Mouse (Mus musculus) kidney, adult 11 months (tissue): ENCODE measurements around the gene Arhgap31.
"Not testable (repeated sequence)": the region's sequence is repeated elsewhere in the genome, so short reads cannot be mapped to it uniquely, and the experiment has no call there.

Experiments
- DNase-seq: peaks from one replicate; pipeline ENCODE4 v3.0.0; 2022

Gene Arhgap31

DNA sequence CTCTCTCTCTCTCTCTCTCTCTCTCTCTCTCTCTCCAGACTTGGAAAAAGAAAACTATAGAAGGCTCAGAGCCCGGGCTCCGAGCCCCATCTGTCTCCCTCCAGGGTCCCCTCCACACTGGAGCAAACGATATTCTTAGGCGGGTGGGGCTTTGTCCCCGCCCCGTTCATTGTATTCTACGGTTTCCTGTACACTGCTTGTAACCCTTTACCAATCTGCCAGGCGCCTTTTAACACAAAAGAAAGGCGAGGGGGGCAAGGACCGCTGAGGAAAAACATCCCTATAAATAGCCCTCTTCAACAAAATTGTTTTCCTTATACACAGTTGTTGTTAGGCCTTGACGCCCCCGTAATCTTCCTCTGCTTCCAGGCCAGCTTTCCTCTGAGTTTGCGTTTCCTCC, 11.9 kb upstream of the Arhgap31 start:
- DNase-seq: peak; percentile 52

- no peak for DNase-seq
Observed at GRCm38 (mm10) chr16:38724256-38724655, 11.2 kb upstream of the Arhgap31 start.

GRCm38 (mm10) chr16:38721377-38721776, 8.3 kb upstream of the Arhgap31 start:
- no peak for DNase-seq

GRCm38 (mm10) chr16:38714259-38714526, 1.1 kb upstream of the Arhgap31 start:
- DNase-seq: not testable (repeated sequence)

DNA sequence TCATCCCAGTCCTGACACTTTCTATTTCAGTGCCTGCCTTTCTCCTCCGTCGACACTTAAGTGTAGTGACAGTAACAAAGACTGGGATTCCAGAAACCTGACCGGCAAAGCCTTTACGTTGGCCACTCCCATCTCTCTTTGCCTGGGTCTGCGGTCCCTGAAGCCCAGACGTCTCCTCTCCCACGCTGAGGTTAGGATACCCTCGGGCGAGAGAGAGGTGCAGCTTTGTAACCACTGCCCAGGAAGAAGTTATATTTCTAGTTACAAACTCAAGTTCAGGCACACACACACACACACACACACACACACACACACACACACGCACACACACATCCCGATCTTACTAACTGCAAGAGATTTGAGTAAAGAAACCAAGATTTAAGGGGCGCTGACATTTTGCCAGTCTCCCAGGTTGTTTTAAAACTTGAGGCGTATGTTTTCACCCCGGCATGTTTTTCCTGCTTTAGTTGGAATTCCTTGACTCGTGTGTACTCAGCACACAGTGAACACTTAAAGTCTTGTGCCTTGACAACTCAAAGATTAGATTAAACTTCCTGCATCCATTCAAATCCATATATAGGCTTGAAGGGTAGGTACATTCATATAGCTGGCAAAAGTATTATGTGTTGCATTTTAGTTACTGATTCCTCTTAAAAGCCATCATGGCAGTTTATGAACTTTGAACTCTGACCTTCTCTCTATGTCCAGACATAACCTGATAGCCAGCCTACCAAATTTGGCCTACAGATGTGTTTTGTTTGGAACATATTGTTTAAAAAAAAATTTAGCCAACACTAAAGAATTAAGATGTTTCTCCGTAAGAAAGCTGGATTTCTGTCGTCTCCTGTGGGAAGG, 557 bp upstream of the Arhgap31 start:
- no peak for DNase-seq

DNA sequence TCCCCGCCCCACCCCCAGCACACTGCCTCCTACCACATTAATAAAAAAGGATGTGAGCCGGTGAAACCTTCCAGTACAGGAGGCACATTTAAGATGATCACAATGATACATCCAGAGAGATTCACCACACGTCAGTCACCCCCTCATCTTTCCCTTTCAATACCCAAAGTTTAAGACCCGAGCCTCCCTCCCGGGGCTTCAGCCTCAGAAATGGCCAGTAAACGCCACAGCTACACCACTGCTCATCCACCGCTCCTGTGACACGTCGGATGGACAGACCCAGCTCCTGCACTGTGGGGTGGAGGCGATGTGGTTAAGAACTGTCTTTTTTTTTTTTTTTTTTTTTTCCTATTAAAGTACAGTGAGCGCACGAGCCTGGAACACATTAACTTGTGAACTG, 969 bp downstream of the Arhgap31 start:
- no peak for DNase-seq

GRCm38 (mm10) chr16:38711245-38711644, 1.8 kb downstream of the Arhgap31 start:
- no peak for DNase-seq

GRCm38 (mm10) chr16:38708962-38709520, 4.0 kb downstream of the Arhgap31 start:
- DNase-seq: no peak

GRCm38 (mm10) chr16:38706782-38707181, 6.3 kb downstream of the Arhgap31 start:
- DNase-seq: no peak

DNA sequence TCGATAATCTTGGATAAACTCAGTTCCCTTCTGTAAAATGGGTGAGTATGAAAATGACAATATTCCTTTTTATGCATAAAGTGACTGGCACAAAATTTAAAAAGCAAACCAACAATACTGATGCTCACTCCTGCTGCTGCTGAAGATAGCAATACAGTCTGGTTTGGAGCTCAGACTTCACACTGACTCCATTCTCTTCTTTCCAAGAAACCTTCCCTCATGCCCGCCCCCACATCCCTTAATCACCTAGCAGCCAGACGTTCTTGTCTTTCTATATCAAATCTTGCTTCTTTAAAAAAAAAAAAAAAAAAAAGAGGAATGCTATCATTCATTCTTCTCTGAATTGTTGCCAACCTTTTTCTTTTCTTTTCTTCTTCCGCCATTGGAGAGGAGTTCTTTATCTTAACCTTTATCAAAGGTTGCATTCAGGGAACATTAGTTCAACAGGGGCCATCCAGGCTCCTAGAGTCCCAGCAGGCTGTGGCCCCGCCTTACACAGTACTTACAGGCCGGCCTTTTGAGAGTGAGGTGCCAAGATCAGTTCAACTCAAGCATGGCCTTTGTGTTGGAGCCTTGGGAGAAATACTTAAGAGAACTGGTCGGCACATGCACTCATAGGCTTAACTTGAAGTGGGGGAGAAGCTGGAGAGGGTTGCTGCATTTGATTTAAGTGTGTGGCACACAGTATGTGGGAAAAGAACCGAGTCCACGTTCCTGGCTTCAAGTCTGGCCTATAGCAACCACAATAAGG, 7.4 kb downstream of the Arhgap31 start:
- no peak for DNase-seq

DNA sequence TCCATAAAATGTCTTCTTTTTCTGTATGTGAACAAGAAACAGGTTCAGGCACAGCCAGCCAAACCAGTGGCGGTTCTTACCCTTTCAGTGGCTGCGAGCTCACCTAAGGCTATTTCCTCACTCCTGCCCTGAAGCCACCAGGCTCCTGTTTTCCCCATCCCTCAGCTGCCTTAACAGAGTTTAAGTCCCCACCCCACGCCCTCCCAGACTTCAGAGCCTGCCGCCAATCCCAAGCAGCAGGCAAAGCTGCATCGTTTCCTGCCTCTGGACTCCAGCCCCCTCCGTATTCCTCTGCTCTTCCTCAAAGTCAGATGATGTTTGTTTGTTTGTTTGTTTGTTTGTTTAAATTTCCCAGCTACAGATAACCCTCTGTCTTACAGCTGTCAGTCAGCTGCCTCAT, 9.6 kb downstream of the Arhgap31 start:
- no peak for DNase-seq

DNA sequence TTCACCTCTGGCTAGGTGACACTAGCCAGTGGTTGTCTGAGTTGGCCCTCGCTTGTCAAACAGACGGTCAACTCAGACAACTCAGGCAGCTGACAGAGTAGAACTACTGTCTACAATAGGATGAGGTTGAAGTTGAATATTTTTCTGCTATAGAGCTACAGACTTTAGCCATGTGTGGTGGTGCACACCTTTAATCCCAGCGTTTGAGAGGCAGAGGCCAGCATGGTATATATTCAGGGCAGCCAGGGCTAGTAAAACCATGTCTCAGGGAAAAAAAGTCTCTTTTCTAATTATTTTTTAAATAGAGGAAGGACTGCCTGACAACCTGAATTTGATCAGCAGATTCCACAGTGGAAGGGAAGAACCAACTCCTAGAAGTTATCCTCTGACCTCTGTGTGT, 10.8 kb downstream of the Arhgap31 start:
- DNase-seq: no peak

DNA sequence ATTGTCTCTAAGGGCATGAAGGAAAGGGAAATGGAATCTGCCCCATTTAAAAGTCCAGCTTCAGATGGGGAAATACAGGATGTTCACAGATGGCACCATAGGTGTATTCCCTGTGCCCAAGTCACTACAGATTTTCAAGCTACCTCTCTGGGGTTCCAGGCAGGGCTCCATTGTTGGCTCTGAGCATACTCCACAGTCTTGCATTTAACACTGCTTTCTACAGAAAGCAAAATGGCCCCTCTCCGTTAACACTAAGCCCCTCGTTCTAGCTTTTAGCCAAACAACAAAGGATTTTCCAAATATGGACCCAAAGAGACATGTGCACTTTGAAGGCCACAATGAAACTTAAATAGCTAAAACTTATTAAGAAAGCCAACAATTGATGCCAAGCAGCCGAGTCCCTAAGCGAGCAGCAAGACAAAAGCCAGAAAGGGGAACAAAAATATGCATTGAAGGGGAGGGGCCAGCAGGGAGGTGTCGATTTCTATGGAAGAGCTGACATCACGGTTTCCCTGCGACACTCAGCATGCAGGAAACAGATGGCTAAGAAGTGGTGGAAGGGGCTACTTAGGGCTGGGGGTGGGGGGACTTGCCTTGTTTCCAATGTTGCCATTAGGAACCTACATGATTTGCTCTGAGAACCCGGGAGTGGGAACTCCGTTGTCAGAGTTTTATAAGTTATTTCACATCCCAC, 11.4 kb downstream of the Arhgap31 start:
- DNase-seq: no peak

DNA sequence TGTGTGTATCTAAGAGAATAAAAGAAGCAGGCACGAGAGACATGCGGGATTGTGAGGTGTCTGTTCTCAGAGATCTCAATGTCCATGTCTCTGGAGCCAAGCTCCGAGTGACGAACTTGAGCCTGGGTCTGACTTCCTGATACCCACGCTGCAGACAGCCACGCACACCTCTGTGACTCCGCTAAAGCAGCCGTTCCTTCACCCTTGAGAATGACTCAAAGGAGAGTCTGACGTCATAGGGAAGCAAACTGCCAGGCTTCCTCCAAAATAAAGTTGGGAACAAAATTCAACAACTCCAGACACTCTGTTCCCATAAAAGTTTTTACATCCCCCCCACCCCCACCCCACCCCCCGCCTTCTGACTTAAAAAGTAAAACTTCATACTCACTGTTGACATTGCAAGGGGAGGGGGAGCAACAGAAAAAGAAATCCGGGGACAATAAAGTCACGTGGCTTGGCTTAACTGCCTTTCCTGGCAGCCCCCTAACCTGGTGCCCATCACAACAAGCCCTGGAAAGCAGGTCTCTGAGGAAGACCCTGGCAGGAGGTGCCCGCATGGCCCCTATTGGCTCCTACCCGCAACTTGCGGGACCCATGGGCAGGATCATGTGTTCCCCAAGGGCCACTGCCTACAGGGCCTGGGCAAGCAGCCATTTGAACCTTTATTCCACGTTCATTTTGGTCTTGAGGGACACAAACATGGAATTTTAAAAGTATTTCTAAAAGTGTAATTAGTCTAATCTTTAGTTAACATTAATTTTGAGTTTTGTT, 12.5 kb downstream of the Arhgap31 start:
- no peak for DNase-seq

DNA sequence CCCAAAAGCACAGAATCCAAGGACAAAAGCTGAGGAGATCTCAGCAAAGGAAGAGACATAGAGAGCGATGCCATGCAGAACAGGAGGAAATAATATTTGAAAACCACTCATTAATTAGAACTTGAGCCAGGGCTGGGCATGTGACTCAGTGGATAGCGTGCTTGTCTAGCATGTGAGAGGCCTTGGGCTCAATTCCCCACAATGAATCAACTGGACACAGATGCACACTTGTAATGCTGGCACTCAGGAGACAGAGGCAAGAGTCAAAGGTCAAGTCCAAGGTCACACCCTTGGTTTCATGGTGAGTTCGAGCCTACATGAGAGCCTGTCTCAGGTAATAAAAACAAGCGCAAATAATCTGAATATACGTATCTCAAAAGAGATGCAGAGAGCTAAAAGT, 15.5 kb downstream of the Arhgap31 start:
- no peak for DNase-seq

DNA sequence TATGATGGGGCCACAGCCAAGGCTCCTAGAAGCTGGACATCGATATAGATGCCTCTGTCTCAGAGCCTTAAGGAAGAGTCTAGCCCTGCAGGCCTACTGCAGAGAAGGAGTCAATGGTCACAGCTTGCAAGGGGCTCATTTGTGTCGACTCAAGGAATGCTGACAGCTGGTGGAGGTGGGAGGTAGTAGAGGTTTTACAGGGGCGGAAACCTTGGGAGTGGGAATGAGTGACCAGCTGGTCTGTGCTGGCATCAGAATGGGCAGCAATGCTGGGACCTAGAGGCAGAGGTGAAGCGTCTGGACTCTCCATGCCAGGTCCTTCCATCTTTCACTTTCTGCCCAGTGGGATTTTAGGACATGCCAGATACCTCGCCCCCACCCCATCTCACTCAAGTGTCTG, 17.5 kb downstream of the Arhgap31 start:
- DNase-seq: no peak

DNA sequence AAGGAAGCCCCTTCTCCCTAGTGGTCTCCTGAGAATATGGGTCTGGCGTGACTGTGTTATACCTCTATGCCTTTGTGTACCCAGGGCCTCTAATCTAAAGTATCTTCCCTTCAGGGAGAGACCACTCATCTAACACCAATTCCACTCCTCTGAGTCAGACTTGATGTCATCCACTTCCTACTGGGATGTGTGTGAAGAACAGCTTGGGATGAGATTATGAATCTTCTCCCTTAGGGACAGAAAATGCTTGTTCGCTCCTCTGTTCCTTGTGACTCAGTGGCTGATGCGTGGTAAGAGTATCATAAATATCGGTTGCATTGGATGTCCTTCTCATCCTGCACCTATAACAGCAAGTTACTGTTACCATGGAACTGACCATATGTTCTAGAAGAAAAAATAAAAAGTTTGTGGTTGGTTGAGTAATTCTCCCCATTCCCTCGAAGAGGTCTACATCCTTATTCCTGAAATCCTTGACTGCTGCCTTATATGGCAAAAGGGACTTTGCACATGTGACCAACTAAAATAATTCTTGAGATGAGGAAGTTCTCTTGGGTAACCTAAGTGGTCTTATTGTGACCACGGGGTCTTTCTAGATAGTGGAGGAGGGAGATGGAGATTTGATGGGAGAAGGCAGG, 18.1 kb downstream of the Arhgap31 start:
- DNase-seq: no peak

GRCm38 (mm10) chr16:38690501-38690900, 22.6 kb downstream of the Arhgap31 start:
- DNase-seq: no peak

DNA sequence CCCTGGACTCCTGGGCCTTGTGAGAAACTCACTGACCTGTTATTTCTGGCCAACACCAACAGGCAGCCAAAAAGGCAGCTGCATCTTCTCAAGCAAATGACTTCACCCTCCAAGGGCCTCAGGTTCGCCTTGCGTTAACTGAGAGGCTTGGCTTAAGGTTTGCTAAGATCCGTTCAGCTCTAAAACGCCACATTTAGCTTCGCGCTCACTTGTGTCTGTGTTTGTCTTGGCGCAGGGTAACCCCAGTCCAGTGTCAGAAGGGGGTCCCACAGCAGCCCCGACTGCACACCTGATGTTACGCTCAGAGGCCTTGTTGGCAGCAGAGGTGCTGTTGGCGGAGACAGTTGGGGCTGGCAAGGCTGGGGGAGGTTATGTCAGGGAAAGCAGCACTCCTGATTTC, 23.3 kb downstream of the Arhgap31 start:
- DNase-seq: no peak

DNA sequence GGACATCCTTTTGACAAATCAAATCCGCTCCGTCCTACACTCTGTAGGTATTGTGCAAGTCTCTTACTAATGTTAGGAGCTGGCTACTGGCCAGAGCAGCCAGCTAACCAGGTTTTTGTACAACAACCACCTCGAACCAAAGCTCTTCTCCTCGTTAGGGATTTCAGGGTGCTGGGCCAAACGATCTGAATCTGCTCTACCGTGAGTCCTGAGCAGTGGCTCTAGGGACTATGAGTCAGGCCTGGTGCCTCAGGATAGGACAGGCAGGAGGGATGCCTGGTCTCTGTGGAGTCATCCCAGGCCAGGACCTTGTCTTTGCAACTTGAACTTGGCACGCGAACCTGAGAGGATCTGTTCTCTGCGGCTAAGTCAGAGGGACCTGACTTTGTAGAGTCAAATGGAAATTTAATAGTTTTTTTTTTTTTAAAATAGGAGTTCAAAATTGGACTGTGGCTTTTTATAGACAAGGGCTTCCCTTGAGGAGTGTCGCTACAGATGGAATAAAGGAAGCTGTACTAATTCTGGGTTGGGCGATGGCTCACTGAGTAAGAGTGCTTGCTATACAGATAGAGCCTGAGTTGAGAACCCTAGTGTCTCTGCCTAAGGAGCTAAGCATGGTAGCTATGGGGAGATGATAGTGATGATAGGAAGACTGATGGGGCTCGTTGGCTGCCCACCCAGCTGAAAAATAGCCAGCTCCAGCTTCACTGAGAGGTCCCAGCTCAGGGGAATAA, 24.4 kb downstream of the Arhgap31 start:
- no peak for DNase-seq

- no peak for DNase-seq
Observed at GRCm38 (mm10) chr16:38687673-38688072, 25.4 kb downstream of the Arhgap31 start.

- no peak for DNase-seq
Observed at GRCm38 (mm10) chr16:38683094-38683493, 30.0 kb downstream of the Arhgap31 start.
